Mouse (Mus musculus) gastrocnemius, postnatal 10 days (tissue): ENCODE data around the gene Tsc2. TPM values are rescaled to one million over a fixed set of nuclear protein-coding genes. Genes with fewer than 3 reads are reported as not detected.

ENCODE experiments used
- DNase-seq: peaks from one replicate; pipeline ENCODE4 v3.0.0; 2021; ENCODE audit warnings: mixed read lengths
- total RNA-seq, 2 experiments: library from RNA; stranded (reverse); gene quantifications; 2 replicates each; pipeline ENCODE4 v1.2.3; 2021

Gene Tsc2
- total RNA-seq, 2 experiments from 2014 or later, result 51.7 to 61.1 TPM

DNA sequence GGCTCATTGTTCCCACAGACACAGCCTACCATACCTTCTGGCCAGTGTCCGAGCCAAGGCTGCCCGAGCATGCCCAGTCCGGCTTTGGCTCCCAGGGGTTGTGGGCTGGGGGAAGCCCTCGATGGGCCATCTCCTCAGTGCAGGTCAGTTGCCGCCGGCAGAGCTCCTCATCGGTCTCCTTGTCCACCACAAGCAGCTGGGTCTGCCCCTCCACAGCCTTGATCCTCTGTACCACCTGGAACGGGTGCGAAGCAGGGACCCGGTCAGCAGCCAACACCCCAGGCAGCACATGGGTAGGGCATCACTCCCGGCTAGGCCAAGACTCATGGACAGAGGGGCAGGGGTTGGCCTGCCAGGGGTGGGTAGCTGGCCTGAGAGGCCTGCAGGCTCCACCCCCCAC is 15.1 kb upstream of the Tsc2 start:
- no peak for DNase-seq

DNA sequence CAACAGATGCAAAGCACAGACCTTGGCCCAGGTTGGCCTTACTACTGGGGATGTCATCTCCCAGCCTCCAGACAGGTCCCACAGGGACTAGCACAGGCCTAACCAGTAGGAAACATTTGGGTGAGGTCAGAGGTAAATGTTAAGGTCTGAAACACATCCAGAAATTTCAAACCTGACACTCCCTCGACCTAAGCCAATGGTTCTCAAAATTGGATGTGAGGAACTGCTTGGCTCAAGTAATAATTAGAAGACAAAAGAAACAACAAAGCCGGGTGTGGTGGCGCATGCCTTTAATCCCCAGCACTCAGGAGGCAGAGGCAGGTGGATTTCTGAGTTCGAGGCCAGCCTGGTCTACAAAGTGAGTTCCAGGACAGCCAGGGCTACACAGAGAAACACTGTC is 14.0 kb upstream of the Tsc2 start:
- DNase-seq, result no peak

DNA sequence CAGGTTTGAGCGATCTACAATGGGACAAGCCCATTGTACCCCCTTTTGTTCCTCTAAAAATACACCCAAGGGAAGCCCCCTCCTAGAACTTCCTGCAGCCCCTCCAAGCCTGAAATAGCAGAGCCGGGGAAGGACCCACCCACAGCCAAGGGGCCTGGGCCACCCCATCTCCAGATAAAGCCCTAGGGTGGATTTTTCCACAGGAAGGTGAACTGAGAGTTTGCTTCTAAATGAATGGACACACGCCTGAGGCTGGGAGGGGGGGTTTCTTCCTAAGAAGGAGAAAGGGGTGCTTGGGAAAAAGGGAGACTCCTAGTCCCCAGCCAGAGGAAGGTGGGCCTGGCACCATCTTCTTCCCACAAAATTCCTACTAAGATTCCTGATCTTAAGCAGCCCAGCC is 13.5 kb upstream of the Tsc2 start:
- no peak for DNase-seq

DNA sequence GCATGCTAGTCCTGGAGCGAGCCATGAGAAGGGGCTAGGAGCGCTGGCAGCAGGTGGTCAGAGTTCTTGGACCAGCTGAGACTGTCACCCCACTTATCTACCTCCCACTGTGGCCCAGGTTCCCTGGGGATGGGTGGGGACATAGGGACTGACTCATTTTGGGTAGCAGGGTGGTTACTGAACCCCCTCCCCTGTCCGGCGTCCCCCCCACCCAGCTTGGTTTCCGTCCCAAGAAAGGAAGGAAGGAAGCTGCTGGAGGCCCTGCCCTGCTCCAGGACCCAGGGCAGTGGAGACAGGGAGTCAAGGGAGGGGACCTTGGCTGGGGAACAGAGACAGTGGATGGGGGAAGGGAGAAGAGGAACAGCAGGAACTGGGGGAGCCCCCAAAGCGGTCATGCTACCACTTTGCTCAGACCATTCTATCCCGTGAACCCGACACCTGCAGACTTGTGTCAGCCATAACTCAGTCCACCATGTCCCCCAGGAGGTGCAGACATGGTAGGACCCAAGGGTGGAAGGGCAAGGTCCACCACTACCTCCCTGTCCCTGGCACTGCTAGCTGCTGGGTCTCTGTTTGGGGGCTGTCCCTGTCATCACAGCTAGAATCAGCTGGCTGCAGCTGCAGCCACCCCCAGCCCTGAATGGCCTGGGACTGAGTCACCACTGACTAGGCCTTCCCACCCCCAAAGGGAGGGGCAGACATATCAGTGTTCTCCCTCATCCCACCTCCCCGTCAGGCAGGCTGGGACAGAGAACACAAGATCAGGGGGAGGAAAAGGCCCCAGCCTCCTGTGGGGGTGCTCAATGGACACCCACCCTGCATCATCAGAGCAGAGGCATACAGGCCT is 12.7 kb upstream of the Tsc2 start:
- DNase-seq, result no peak

DNA sequence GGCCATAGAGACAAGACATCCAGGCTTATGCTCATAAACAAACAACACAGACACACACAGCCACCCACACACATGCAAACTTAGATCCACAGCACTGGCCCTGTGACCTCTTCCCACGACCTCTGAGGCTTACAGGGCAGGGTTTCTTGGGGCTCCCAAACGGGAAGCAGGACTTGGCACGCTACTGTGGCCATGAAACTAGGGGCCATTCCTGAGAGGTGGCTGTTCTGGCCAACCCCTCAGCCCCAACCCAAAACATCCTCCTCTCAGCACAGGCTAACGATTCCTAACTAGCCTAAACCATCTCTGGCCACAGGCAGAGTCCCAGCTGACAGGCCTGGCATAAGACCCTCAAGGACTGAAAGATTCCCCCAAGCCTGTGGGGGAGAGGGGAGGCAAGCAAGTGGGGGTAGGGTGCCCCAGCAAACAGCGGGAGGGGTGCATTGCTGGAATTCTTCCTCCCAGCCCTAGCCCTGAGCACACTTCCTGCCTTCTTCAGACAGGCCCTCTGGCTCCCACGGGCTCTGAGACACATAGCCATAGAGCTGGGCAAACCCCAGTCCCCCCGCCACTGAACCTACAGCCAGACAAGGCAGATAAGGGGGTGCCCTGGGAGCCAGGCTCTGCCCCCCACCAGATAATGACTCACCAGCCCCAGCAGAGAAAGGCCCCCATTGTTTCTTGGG is 11.7 kb upstream of the Tsc2 start:
- DNase-seq, result no peak

DNA sequence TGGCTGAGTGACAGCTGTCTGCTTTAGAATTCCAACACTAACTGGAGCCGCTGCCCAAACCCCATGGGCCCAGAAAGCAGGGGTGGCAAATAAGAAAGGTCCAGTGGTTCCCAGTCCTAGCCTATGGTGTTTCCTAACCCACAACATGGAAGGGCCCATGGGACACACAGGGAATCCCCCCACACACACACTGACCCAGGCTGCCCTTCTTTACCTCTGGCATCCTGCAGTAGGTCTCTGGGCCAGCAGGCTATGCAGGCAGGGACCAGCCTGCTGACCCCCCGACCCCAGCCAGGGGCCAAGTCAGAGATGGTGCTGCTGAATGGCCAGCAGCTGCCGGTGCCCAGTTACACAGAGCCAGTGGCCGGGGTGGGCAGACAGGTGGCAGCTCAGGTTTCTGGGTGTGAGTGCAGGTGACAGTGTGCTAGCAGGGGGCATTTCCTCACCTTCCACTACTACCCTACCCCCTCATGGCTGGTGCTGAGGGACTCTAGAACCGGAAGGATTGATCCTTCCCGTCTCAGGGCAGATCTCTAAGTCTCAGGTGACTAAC is 10.4 kb upstream of the Tsc2 start:
- DNase-seq, result no peak

DNA sequence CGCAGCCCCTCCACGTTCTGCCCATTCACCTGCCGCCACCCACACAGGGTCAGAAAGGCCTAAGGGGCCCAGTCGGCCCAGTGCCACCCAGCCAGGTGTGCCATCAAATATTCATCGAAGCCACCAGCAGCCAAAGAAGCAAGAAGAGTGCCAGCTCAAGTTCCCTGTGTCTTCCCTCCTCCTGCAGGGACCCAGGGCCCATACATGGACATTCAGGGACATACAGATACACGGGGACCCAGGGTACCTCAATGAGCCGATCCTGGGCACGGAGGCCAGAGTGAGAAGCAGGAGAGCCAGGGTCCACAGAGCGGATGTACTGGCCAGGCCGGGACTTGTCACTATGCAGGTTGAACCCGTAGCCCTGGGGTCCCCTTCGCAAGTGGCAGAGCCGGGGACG is 9.5 kb upstream of the Tsc2 start:
- DNase-seq, result no peak

DNA sequence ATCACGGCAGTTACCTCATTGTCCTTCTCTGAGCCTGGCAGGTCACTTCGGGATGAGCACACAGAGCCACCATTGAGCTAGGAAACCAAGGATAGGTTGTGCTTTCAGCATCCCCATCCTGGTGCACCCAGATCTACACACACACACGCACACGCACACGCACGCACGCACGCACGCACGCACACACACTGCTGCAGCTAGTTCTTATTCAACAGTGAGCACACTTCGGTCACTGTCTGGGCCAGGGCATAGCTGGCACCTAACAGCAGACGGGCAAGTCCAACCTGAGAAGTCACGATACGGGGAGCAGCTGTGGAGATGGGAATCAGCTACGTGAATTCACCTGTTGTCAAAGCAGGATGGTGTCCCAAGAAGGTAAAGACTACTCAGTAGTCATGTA is 8.2 kb upstream of the Tsc2 start:
- no peak for DNase-seq

DNA sequence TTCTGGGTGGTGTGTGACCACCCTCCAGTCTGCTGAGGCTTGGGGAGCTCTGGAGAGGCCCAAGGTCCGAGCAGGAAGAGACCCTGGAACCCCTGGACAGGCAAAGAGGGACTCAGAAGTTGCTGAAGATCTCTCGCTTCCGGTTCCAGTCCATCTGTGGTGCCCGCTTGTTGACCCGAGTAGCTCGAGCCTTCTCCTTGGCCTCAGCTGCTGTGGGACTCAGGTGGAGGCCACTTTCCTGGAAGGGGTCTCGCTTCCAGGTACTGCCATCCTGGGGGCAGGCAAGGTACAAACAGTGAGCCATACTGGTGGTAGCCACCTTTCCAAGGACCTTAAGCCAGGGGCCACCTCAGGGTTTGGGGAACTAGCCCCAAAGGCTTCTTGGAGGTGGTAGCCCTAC is 7.7 kb upstream of the Tsc2 start:
- no peak for DNase-seq

DNA sequence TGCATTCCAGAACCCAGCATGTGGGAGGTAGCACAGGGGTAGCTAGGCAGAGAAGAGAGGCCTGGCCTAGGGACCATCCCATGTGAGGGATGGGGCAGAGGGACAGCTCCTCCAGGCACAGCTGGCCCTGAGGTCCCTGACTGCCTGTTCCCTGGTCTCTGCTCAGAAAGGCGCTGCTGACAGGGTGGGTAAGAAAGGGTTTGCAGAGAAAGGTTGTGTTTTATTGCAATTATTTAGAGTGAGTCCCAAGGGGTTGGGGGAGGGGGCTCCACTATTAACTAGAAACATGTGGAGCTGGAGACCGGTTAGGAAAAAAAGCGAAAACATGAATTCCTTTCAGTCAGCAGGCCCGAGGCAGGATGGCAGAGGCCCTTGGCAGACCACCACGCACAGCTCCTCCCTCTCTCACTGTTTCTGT is 7.2 kb upstream of the Tsc2 start:
- DNase-seq, result no peak

DNA sequence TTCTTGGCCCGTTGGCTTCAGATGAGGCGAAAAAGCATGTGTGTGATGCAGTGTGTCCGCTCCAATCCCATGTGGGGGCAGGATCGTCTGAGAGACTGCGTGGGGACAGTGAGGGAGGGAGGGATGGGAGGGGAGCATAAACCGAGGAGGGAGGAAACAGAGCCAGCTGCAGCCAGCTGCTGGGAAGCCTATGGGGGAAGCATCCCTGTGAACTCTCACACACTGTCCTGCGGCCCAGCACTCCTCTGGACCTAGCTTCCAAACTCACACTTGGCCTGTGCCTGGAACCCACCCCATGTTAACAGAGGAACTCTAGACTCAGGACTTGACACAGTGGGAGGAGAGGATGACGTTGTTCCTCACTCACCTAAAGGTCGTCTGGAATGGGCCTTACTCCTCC is 6.4 kb upstream of the Tsc2 start:
- no peak for DNase-seq

DNA sequence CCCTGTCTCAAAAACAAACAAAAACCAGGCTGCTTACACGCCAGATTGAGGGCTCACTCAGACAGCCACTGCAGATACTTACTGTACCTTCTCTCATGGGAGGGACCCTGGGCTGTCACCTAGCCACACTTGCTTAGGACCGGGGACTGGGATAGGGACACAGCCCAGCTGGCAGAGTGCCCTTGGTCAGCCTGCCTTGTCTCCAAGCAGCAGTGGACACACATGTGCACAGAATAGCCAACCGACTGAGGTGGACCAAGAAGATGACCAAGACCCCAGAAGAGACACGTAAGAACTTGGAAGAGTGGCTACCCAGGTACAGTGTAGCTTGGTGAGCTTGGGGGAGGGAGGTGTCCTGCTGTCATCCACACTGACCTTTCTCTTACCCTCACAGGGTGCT is 5.8 kb upstream of the Tsc2 start:
- no peak for DNase-seq

DNA sequence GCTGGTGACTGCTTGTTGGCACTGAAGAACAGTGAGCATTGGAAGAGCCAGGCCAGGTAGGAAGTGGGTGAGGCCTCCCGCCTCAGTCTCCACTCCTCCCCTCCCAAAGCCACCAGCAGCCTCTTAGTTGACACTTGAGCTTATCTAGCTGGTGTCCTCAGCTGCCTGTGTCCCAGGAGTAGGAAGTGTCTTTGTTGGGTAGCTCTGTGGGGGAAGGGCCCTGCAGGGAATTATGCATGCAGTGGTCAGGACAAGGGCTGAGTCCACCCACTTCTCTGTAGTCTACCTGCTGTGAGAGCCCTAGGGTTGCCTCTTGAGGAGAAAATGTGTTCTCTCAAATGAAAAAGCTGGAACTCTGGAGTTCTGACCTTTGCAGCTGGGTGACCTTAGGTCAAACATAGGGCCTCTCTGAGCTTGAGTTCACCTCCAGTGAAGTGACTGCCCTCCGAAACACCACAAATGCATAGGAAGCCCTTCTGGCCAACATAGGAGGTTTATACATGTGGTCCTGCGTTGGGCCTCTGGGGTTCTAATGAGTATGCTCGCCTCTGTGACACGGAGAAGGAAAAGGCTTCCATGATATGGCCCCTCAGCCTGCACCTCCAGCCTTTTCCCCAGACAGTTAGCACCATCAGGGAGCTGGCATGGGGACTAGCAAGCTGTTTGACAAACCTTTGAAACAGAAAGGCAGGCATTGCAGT is 4.5 kb upstream of the Tsc2 start:
- no peak for DNase-seq

DNA sequence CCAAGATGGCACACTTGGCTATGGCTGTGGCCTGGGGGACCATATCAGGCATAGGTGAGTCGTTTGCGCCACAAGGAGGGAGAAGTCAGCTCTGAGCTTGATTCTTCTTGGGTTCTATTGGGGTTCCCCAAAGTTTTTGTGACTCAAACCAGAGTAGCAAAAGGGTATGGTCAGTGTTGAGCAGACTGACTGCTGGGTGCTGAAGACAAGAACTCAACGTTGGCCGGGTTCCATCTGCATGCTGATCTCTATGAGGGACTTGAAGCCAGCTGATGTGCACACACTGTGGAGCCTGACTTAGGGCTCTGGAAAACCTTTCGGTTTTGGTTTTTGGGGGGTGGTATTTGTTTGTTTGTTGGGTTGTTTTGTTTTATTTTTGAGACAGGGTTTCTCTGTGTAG is 3.3 kb upstream of the Tsc2 start:
- DNase-seq, result no peak

DNA sequence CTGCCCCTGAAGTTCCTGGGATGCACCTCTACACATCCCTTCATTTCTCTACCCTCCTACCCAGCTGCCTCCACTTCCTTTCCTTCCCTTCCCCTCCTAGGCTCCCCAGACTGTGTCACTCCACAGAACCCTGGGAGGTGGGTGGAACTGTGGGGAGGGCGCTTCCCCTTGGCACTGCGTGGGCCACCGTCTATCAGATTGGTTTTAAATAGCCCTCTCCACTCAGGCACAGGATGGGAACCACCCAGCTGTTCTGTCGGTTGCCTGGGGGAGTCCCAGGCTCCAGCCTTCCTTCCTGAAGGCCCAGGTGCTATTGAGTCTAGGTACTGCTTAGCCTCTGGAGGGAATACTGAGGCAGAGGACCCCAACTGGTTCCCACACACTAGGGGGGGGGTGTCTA is 2.6 kb upstream of the Tsc2 start:
- DNase-seq, result no peak

DNA sequence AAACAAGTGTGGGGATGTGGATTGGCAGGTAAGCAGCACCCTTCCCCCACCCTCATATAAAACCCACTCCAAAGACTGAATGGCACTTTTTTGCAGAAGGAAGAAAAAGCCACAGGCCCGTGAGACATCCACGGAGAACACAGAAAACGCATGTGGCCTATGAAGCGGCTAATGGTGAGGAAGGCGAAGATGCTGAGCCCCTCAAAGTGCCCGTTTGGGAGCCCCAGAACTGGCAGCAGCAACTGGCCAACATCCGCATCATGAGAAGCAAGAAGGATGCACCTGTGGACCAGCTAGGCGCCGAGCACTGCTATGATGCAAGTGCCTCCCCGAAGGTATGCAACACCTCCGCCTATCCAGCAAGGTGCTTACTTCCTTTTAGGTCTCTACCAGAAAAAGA is 1.4 kb upstream of the Tsc2 start:
- no peak for DNase-seq

DNA sequence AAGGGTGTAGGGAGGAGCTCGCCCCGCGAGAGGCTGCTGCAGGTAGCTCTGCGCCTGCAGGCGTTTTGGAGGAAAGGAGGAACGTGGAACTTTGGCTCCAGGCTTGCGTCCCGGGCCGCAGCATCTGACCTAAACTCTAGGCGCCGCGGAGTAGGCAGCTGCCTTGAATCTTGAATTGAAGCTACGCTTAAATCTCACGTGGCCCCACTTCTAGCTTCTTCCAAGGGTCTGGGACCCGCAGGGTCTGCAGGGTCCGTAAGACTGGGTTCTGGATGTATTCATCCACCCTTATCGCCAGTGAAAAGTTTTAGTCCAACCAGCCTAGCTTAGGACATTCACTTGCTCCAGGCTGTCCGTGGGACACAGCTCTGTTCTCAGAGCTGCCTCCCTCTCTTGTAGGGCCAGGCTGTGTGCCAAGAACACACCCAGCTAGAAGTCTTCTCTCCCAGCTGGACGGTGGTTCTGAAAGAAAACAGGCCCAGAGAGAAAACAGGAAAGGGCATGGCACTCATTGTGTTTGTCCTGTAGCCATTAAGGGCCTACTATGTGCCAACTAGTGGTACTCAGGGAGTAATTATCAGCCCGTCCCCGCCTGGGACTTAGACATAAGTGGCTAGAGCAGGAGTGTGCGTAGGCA is 501 bp upstream of the Tsc2 start:
- peak; percentile 72 for DNase-seq

DNA sequence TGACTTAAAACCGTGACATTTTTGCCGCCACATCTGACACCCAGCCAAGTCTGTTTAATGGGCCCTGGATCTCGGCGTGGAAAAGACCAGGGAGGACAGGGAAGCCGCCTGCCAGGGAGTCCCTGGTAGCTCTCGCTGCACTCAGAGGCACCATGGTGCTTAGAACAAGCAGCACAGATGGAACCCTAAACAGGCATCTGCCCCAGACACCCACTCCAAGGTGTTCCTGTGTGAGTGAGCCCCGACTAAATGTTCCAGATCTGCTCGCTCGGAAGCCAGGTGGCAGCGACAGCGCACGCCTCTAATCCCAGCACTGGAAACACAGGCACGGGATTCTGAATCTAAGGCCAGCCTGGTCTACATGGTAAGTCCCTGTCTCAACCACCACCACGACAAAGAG is 2.4 kb downstream of the Tsc2 start:
- no peak for DNase-seq

DNA sequence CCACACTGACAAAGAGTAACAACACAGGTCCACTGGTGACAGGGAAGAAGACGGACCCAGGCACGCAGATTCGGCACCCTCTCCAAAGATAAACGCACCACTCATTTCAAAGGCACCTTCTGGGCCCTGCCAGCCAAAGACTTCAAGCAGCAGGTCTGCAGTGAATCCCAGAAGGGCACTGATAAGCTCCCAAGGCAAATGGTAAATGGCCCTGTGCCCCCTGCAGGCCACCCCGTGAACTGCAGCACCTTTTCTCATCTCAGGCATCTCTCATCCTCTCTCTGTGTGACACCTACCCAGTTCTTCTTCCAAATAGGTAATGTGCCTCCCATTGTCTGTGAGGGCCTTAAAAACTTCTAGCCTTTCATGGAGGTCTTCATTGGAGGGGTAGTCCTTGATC is 3.8 kb downstream of the Tsc2 start:
- DNase-seq, result peak; percentile 75

DNA sequence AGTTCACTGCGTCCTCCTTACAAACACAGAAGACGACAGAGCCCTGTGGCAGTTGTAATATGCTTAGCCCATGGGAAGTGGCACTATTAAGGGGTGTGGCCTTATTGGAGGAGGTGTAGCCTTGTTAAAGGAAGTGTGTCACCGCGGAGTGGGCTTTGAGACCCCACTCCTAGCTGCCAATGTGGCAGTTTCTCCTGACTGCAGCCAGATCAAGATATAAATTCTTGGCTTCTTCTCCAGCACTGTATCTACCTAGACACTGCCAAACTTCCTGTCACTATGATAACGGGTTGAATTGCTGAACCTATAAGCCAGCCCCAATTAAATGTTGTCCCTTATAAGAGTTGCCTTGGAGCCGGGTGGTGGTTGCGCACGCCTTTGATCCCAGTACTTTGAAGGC is 7.0 kb downstream of the Tsc2 start:
- DNase-seq, result no peak

DNA sequence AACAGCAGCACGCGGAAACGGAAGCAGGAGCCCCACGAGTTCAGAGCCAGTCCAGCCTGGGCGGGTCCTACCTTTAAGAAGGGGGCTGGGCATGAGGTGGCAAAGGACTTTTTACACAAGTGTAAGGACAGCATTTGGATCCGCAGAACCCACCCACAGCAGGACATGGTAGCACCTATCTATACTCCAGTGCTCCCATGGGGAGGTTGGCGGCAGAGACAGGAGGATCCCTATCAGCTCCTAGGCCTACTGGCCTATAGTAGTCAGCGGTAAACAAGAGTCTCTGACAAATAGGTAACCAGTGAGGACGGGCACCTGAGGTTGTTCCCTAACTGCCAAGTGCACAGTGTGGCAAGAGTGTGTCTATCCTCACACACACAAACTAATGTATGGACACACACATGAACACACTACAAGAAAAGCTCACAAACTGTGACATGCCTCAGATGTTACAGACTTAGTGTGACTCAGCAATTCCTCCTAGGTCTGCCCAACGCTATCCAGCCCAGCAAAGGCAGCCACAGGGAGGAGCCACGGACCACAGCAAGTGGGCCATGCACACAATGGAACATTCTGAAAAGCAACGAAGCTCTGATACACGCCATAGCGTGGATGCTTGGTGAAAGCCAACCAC is 14.8 kb downstream of the Tsc2 start:
- DNase-seq, result no peak

DNA sequence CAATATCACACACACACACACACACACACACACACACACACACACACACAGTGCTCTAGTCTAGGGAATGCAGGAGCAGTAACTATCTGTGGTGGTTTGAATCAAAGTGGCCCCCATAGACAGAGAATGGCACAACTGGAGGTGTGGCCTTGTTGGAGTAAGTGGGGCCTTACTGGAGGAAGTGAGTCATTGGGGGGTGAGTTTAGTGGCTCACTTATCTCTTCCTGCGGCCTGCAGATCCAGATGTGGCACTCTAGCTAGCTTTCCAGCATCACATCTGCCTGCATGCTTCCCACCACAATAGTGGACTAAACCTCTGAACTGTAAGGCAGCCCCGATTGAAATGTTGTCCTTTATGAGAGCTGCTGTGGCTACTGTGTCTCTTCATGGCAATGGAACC is 21.7 kb downstream of the Tsc2 start:
- no peak for DNase-seq
